Mouse (Mus musculus) lung, adult 2 months (tissue): ENCODE measurements at regions not wholly inside any gene's neighbourhood (a gene's known extent, or its start where the extent isn't known, plus 50 kb on each side); places are given as distances from the start of the nearest gene placed in this dataset.

Experiments used
- CTCF ChIP-seq: fragments of 200-500 bp; IDR thresholded peaks from 2 replicates; pipeline ENCODE4 v1.5.1; 2011; ENCODE audit warnings: mild to moderate bottlenecking, low read length, control low read depth; ENCODE audit not compliant: insufficient read depth
- POLR2A ChIP-seq: fragments of 200-500 bp; IDR thresholded peaks from 2 replicates; pipeline ENCODE4 v1.6.1; 2011; ENCODE audit warnings: low read depth, mild to moderate bottlenecking, control low read depth, low read length, borderline replicate concordance; ENCODE audit errors: extremely low read depth

GRCm38 (mm10) chr19:60051151-60051550 is 107.7 kb upstream of the Rab11fip2 start:
- TF ChIP-seq POLR2A (no peak), CTCF (no peak)
